Mouse (Mus musculus) kidney, postnatal 14 days (tissue): ENCODE measurements around the gene Papln.
A peak's percentile ranks its signal among the peaks of the same experiment; 100 is the strongest.

Experiments used
- DNase-seq: peaks from one replicate; pipeline ENCODE4 v3.0.0; 2022; ENCODE audit warnings: mixed read lengths

Gene Papln

DNA sequence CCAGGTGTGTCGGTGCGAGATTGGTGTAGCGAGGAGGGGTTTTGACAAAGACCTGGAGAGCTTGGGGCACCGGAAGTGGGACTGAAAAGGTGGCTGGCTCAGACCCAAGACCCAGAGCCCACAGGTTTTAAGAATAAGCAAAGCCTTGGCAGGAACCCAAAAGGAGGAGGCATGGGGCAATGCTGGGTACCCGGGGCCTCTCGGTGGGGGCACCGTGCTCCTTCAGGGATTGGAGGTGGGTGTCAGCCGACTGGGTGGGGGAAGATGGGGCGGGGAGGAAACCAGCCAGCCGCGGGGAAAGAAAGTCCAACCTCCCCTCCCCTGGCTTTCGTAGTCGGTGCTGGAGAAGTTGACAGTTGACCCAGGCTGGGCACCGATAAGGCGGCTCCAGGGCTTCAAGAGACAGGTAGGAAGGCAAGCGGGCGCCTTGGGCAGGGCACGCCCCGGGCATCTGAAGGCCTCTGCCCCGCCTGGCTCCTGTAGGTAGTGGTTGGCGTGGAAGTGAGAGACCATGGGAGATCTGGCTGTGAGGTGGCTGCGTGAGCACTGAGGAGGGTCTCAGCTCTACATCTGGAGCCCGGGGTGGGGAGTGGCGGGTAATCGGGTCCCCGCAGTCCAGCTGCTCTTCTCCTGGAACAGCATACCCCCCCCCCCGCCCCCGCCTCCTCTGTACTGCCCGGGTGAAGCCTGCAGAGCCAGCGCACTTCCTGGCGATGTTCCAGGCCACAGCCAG is at the start of gene Papln:
TSS of gene Papln (plus strand) at position 324 of the 733 bp plus-strand sequence.
- DNase-seq: peak; percentile 72

DNA sequence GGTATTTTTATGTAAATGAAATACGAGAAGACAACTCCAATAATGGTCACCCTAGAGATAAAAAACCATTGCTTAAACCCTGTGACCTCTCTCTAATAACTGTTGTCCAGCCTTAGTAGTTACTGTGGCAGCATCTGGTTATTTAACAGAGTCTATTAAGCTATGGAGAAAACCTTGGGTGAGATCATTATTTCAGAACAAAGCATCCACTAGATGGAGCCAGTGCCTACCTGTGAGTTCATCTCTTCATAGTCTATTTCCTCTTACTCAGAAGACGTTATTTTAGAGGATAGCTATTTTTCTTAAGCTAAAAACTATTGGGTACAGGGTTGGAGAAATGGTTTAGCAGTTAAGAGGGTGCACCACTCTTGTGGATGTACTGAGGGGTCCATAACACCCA is 49.7 kb upstream of the Papln start:
- peak; percentile 73 for DNase-seq

DNA sequence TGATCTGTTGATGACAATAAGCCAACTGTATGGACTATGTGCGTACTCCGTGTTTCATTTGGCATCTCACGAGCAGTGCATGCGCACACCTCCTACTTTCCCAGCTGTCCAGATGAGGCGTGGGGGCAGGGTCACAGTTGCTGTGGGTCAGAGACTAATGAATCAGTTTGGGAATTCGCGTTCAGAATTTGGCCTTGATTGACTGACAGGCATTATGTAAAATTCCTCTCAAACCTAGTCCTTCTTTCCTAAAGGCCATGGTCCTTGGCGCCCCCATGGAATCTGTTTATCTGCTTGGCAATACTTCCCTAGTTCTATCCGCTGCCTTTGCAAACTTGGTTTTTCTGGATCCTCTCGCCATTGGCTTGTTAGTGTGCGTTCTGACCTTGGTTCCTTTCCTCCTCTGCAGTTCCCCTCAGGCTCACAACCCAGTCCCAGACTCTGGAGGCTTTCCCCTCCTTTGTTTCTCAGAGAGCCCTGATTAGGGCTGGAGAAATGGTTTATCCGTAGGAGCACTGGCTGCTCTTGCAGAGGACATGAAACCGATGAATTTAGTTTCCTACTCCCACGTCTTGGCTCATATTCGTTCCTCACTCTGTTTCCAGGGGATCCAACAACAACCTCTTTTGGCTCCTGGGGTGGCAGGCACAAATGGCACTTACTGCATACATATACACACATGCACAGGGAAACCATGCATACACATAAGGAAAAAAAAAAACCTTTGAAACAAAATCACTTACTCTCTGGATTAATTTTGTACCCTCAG is 46.8 kb upstream of the Papln start:
- no peak for DNase-seq

DNA sequence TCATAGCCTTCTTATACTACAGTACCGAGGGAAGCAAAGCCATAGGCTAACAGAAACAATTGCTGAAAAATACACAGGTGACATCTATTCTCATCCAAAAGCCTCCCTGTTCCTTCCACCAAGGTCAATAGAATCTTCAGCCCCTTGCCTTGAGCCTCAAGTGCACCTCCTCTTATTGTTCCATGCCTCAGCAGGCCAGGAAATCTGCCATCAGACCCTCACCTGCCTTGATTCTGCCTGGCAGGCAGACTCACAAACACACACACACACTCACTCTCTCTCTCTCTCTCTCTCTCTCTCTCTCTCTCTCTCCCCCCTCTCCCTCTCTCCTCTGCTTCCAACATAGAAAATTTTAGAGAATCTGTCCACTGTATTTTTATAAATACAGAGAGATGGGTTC is 44.0 kb upstream of the Papln start:
- DNase-seq: no peak

DNA sequence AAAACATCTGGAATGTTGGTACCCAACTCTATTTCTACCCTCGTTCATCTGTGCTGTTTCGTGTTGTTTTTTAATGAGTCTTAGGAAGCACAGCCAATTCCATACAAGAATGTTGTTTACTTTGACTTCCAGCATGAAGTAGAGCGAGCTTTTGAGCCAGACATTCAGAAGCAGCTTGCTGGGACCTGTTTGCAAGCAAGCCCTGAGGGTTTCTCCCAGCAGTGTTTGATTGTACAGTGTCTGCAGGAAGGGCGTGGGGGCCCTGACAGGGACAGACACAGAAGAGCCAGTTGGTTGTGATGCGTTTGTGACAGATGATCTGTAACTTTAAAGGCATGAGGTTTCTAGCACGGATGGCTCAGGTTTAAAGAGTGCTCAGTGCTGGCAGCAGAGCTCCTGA is 42.2 kb upstream of the Papln start:
- no peak for DNase-seq

DNA sequence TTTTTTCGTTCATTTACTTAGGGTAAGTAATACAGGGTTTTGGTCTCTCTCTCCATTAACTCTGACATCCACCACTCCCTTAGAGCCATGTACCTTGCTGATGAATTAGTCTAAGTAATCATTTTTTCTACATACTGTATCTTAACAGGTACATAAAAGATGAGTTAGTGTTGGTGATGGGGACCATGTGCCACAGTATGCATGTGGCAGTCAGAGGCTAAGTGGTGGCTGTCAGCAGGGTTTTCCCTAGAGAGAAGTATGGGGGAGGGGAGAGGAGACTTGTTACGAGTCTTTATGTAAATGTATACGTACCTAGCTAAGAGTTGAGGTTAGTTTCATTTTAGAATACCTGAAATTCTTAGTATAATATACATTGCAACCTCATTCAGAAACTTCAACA is 40.4 kb upstream of the Papln start:
- no peak for DNase-seq

DNA sequence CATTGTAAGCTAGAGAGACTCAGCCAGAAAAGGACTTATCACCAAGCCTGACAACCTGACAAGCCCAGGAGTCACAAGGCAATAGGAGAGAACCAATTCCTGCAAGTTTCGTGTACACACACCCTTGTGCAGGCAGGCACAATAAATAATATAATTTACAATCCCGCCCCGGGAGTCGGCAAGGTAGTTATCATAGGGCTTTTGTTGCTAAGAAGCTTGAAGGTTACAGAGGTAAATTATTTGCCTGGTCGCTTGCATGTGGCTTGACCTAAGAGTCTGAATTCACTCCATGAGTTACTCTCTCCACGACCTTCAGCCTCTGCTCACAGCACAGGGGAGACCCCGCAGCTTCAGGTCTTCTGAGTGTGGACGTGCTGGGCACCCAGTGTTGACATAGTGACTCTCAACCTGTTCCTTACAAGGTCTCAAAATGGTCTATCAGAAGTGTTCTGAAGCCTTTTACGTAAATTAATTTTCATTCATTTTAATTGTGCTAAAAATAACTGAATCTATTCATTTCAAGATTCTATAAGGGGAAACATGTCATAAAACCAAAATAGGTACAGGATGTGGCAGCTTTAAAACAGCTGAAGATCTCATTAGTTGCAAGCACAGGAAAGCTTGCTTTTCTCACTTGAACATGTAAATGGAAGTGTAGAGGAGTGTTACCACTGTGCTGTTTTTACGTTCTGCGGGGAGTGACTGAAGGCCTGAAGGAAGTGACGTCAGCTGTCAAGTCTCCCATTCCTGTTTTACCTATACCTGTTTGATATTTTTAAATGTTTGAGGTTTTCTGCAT is 36.7 kb upstream of the Papln start:
- DNase-seq: peak; percentile 44

DNA sequence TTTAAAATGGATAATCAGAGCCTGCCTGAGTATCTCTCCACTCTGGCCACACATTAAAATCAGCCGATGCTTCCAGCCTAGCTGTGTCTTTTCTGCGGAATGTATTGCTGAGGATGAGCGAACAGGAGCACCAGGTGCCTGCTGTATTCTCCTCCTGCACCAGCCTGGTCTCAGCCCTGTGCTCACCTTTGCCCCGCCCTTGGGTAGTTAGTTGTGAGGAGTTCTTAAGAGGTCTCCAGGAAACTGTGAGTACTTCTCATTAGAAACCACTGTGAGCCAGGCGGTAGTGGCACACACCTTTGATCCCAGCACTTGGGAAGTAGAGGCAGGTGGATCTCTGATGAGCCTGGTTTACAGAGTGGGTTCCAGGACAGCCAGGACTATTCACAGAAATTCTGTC is 31.2 kb upstream of the Papln start:
- no peak for DNase-seq

DNA sequence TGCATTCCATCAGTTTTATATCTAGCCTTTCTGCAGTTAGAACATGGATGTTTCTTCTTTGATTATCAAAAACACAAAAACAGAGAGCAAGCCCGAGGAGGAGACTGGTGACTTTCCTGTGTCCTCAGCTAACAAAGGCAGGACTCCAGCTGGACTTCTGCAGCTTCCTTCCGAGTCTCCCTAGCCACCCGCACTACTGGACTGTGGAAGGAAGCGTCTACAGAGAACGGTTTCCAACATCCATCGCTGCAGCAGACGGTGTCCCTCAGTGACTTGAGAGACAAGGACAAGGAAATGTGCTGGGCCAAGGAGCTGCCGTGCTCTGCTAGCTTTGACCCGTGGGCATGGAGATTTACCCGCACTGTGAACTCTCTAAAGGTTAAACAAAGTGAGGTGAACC is 29.4 kb upstream of the Papln start:
- peak; percentile 26 for DNase-seq

DNA sequence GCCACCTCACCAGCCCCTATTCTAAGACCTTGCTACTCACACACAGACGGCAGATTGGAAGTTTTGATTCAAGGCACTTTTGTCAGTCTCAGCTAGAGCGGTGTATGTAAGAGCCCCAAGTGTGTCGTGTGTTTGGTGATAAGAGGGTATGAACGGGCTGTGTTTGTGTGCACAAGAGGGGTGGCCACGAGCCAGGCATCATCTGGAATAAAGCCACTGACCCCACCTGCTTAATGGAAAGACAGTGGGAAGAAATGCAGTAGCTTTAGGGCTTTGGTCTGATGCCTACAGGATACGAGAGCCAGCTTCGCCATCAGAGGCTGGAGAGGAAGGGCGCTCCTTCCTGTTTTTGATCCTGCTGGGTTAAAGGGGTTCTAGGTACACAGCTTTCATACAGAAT is 27.2 kb upstream of the Papln start:
- no peak for DNase-seq

DNA sequence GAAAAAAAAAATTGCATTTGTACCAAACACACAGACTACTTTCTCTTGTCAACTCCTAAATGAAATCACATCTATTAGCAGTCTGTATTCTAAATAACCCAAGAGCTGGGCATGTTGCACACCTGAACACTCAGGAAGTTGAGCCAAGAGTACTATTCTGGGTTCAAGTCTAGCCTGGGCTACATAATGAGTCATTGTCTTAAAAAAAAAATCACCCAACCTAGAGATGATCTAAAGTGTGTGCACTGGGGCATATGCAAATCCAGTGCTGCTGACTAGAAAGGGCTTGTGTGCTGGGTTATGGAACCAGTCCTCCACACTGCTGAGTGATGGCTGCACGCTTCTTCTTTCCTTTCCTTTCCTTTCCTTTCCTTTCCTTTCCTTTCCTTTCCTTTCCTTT is 24.8 kb upstream of the Papln start:
- no peak for DNase-seq

DNA sequence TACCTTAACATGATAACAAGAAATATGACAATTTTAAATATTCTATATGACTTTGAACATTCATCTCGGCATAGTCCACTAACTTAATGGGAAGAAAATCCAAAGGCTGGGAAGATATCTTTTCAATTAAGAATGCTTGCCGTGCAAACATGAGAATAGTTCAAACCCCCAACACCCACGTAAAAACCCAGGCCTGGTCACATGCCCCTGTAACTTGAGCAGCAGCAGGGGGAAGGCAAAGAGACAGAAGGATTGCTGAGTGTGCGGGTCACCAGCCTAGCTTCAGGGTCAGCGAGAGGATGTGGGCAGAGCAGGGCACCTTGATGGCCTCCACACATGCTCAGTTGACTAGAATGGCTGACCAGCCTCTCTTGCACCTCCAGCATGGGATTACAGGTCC is 21.7 kb upstream of the Papln start:
- DNase-seq: no peak

DNA sequence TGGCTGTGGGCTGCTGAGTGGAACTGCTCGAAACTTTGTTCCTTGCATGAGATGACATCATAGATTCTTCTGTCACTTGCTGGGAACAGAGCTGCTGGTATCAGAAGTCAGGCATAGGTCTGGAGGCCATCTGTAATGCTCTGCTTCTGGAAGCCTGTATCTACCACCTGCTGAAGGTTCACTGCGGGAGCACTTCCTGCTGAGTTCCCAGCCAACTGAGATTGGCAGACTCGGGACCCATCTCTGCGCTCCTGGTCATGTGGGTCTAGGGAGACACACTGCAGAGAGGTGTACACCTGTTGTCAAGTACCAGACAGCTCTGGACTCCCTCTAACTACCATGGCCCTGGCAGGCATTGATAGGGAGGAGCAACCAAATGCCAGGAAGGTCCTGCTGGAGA is 20.6 kb upstream of the Papln start:
- DNase-seq: no peak

DNA sequence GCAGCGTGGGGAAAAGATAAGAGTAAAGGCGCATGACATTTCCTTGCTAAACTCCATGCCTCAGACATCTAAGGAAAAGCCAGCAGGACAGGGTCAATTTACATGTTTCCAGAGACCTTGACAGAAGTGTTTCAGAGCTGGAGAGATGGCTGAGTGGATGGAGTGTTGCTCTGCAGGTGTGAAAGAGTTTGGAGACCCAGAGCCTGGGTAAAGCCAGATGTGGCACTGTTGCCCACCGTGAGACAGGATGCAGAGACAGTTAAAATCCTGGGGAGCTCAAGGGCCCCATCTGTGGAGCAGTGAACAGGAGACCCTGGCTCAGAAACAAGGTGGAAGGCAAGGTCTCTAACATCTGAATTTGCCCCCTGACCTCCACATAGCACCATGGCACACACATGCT is 19.7 kb upstream of the Papln start:
- no peak for DNase-seq

DNA sequence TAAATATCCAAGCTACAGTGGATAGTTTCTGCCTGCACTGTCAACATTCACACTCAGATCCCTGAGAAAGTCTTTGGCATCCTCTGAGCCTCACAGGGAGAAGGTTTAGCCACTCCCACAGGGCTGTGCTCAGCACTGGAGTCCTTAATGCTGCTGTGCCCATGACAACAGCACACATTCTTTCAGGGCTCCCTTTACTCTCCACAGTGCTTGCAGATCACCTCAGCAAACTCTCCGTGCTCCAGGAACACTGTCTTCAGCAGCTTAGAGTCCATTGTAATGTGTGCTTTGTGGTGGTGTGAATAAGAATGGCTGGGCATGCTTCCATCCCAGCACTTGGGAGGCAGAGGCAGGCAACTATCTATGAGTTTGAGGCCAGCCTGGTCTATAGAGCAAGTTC is 14.2 kb upstream of the Papln start:
- no peak for DNase-seq

DNA sequence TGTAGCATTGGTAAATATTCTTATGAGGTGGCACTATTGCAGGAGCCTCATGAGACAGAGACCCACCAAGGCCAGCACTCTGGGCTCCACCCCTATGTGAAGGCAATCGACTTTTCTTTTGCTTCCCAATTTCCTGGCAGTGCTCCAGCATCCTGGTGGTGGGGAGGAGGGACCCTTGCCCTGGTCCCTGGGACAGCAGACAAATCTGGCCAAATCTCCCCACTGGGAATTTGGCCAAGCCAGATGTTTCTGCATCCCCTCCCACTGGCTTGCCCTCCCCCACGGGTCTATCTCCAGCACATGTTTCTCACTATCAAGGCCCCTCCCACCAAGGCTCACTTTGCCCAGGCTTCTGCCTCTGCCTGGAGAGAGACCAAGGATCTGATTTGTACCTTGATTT is 10.9 kb upstream of the Papln start:
- peak; percentile 39 for DNase-seq

DNA sequence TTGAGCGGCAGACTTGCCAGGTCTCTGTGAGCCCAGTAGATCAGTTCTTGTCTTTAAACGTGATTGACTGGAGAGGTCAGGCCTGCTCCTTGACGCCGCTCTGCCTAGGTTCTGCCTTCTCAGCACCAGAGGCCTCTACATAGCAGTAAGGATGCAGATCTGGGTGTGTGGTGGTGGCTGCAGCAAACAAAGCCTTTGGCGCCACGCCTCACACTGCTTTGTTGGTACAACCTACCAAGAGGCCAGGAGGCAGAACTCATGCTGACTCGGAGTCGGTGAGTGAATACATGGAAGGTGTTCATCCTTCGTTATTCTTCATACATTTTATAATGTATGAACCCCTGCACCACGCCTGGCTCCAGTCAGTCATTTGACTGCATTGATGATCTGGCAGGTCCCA is 4.7 kb upstream of the Papln start:
- no peak for DNase-seq

DNA sequence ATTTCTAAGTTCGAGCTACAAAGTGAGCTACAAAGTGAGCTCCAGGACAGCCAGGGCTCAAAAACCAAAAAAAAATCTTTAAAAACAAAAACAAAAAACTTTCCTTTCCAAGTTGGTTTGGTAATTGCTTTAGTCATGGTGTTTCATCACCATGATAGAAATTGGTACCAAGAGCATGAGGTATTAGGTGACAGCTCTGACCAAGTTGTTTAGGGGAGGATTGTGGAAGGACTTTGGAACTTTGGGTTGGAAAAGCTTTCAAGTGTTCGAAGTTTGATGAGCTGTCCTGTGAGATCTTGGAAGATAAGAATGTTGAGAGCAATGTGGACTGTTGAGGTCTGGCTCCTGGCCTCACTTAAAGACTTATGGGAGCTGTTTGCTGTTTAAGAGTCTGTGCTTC is 3.2 kb upstream of the Papln start:
- DNase-seq: no peak

DNA sequence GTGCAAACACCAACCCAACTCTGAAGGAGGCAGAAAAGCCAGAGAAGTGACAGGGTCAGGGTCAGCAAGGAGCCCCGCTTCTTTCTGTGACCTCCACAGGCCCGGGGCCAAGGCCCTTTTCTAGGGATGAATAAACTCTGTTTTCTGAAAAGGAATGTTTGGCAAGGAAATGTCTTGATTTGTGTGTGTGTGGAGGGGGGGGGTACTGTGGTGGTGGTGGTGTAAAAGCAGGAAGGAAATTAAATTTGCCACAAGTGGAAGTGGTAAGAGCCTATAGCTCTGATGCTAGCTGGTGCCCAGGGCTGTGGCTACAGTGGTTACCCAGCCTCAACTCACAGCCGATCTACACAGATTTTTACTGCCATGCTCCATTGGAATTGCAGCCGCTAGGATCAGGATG is 728 bp upstream of the Papln start:
- DNase-seq: peak; percentile 62

DNA sequence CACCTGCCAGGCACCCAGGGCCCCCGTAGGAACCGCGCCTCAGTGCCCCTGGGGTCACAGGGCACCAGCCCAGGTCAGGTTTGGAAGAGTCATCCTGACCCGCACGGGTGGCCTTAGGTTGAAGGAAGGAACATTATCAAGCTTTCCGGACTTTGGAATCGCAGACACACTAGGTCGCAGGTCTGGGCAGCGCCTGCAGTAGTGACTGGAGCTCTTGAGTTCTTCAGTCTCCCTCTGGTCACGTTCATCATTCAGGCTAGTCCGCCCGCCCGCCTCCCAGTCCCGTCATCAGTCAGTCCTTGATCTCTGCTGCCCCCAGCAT is 571 bp downstream of the Papln start:
- DNase-seq: peak; percentile 70

DNA sequence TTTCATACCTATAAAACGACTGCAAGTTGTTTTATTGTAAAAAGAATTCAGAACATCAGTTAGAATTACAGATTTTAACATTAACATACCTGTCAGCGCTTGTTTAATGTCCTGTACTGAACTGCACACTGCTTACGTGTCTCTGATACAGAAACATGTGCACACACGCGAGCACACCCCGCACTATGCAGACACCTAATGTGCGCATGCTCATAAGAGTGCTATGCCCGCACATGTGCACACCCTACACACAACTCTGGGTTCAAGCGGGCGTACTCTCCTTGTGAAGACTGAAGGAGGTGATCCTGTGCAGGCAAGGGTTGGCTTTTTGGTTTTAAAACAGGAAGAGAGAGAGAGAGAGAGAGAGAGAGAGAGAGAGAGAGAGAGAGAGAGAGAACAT is 1.1 kb downstream of the Papln start:
- DNase-seq: no peak

DNA sequence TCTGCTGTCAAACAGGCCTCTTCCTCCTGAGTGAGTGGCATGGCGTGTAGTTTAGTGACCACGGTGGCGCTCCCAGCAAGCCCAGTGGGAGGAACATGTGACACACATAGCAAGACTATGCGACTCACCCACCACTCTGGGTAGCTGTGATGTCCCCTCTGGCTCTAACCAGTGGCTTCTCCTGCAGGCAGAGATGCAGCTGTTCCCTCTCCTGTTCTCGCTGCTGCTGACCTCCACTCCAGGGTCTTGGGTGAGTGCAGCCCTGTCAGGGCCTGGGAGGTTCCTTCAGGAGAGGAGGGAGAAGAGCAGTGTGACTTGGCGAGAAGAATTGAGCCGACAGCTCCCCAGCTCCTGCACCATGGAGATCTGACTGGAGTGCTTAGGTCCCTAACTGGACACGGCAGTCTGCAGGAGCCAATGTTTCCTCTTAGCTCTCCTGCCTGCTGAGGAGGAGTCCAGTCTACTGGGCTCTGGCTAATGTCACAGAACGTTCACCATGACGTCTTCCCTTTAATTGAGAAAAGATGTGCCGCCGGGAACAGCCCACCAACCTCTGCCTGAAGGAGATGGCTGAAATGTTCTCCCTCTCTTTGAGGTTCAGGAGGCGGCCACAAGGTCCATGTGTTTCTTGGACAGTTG is 2.6 kb downstream of the Papln start:
- no peak for DNase-seq

DNA sequence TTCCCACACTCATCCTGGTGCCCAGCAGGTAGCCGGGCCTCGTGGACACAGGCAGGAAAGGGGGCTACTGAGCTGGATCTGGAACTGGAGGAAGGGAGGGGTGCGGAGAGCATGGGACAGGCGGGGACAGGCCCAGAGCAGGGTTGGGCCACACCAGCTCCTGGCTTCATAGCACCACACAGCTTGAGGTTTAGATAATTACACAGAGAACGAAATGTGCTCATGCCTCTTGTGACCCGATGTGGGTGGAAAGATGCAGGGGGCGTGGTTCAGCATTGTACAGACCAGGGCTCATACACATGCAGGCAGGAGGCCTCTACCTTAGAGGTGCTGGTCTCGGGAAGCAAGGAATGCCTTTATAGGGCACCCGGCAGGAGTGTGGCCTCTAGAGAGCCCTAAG is 4.4 kb downstream of the Papln start:
- DNase-seq: peak; percentile 33
